Mouse (Mus musculus): ENCODE results near the gene Slc22a23.

The Slc22a23 gene

DNA sequence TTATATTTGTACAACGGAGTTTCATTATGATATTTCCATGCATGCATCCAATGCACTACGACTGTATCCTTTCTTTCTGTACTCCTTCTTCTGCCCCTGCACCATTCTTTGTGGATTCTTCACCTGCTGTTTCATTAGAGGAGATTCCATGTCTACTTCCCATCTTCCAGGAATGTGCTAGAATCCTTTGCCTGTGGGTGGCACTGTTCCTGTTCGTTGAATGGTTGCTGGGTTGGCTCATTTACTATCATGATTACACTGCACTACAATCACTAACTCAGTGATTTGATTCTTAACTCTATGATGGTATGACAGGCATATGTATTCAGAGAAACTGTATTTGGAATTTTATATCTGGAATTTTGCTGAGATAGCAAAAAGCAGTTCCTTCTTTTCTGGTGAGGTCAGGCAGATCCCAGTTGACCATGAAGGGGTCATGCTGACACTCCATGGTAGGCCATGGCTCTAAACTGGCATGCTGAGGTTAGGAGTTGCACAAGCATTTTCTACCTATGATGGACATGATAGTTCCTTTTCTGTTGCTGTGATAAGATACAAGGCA, 187.3 kb downstream of the Slc22a23 start:
- no peak for DNase-seq

DNA sequence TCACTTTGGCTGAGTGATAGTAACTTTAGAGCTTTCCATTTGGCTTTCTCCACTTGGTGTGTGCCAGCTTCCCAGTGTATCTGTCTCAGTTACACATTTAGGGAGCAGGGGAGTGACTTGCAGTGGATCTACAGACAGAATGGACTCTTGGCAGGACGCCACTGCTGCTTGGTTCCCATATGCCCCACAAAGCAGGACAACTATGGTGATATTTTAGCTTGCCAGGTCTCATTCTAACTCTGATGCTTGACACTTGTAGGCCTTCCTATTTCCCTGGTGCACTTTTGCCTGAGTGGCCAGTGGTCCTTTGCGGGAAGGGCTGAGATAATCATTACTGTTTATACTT, 188.2 kb downstream of the Slc22a23 start:
- no peak for DNase-seq

DNA sequence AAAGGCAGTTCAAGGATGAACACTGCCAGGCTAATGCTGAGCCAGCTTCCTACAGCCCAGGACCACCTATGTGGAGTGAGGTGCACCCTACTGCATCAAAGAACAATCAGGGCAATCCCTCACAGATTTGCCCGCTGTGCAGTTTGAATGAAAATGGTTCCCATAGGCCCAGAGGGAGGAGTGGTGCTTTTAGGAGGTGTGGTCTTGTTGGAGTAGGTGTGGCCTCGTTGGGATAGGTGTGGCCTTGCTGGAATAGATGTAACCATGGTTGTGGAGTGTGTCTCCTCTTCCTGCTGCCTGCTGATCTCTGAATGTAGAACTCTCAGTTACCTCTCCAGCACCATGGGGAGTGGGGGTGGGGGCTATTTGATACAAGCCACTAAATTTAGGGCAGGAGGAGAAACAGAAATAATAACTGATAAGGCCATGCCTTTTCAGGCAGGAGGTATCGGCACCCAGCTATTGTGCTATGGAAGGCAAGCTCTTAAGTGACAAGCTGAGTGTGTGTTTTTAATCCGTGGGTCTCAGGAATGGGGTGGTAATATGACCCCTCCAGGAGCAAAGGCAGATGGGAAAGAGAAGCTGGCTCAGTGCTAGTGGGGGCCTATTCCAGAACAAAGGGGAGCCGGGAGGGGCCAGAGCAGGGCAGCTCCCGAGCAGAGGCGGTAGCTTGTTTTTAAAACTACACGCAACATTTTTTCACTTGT, 188.7 kb downstream of the Slc22a23 start:
- DNase-seq, result no peak

DNA sequence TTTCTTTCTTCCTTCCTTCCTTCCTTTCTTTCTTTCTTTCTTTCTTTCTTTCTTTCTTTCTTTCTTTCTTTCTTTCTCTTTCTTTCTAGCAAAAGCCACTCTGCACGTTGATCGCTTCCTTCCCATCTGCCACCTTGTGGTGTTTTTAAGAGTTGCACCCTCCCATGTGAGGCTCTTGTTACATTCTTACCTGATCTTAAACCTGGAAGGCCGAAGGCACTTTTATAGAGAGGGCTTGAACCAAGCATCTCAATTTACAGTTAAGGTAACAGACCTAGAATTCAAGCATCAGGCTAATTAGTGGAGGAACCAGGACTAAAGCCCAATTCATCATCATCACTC, 190.1 kb downstream of the Slc22a23 start:
- peak; percentile 58 to 67 for DNase-seq

DNA sequence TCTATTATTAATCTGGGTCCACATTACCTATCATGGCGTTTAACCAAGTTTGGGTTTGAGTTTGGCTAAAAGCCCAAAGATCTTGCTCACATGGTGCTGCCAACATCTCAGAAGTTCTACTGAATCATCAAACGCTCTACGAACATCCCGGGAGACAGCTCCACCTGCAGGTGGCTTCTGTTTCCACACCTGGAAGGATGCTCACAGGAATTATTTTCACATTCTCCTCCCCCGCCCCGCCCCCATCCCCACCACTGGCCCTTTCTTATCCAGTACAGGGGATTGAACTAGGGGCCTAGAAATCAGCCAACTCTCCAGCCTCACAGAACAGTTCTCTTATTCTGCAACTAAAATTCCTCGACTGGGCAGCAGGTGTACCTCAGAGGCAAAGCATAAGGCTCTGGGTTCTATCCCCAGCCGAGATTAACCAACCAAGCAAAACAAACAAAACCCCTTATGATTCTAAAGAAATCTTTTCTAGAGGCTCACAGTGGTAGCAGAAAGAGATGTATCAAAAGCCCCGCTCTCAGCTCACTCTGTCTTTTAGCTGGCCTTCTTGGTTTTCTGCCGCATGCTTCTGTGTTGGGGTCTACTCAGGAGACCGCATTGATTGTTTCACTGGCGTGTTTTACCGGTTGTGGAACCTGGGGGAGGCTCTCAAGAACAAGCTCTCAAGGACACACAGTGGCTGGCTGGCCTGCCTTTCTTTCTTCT, 190.6 kb downstream of the Slc22a23 start:
- peak; percentile 81 to 82 for DNase-seq

- no peak for DNase-seq
These were observed 191.5 kb downstream of the Slc22a23 start for GRCm38 (mm10) chr13:34153254-34154011.

GRCm38 (mm10) chr13:34152695-34153094, 192.3 kb downstream of the Slc22a23 start:
- DNase-seq, result no peak

- DNase-seq, result no peak
These were observed 193.6 kb downstream of the Slc22a23 start for GRCm38 (mm10) chr13:34151425-34151824.

DNA sequence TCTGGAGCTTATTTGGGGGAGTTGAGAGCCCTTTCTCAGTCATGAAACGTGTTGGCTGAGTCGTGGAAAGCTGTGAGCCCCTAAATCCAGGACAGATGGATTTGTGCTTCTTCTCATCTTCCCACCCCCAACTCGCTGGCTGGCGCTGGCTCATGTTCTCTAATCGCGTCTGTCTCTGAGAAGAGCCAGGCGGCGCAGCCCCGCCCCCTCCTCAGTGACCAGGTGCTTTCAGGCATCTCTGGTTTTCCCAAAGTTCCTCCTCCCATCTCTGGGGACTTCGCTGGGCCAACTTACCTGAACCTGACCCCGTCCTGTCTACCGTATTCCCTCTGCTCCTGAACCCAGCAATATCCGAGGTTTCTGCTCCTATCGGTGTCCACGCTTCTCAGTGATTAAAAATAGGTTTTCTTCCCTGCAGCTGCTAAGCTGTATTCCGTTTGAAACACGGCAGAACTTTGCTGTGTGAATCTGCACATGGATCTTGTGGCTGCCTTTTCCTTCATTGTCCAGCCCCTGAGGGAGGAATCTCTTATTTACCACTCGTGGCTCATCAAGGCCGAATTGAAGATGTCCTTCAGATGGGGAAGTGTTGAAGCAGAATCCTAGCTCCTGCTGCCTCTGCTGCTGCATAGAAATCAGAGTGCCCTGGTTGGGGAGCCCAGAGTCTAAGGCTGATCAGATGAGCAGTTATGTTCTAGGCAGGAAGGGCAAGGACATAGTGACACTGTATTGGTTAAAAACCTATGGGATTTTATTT, 194.5 kb downstream of the Slc22a23 start:
- DNase-seq, result no peak

GRCm38 (mm10) chr13:34149463-34150176, 195.4 kb downstream of the Slc22a23 start:
- DNase-seq, result no peak

DNA sequence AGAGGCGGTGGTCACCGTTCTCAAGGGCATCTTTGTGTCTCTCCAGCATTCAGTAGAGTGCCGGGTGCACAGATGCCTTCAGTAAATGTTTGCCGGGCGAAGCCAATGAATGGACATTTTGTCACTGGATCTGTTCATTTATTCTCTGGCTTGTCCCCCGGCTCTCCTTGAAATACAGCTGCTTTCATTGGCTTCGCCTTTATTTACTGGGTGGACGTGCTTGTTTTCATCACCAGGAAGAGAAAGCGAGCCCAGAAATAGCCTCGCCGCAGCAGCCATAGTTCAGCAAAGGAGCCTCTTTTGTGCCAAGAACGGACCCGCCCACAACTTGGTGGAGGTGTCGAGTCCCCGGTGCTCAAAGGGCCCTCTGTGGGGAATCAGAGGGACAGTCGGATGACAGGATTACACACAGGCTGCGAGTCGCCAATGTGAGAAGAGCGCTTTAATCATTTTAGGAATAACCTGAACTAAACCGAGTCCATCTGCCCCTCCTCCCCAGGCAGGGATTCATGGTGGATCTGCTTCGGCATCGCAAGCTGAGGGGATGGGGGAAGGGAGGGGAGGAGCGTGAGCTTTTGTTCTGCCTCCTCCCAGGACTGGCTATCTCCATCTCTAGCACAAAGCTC, 196.1 kb downstream of the Slc22a23 start:
- peak; percentile 57 for DNase-seq

- no peak for DNase-seq
These were observed 196.8 kb downstream of the Slc22a23 start for GRCm38 (mm10) chr13:34148181-34148580.

GRCm38 (mm10) chr13:34146916-34147315, 198.1 kb downstream of the Slc22a23 start:
- DNase-seq, result no peak

DNA sequence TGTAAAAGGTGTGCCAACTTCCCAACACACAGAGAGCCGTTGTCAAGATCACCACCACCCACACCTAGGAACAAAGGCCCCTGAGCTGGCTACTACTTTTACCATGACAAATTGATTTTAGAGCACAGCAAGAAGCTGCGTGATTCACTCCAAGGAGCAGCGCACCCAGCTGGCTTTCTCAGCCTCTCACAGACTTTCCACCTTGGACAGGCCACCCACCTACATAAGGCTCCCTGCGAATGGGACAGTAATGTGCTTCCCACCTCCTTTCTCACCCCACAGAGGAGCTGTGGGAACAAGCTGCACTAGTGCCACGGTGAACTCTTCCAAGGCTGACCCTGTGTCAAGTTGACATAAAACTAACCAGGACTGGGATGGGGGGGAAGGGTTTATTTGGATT, 201.6 kb downstream of the Slc22a23 start:
- no peak for DNase-seq

DNA sequence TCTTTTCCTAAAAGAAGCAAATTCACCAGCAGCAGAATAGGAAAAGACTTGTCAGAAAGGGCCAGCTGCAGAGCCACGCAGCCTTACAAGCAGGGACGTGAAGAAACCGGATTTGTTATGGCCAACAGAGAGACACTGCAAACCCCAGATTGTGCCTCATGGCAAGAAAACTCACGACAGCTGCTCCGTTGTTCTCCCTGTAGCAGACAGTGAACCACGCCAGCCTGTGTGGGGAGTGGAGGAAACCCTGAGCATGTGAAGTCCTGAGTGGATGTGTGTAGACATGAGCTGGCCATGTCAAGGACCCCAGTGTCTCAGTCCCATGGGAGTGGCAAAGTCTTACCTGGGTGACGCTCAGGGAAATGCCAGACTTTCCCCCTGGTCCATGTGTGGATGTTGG, 208.4 kb downstream of the Slc22a23 start:
- no peak for DNase-seq

DNA sequence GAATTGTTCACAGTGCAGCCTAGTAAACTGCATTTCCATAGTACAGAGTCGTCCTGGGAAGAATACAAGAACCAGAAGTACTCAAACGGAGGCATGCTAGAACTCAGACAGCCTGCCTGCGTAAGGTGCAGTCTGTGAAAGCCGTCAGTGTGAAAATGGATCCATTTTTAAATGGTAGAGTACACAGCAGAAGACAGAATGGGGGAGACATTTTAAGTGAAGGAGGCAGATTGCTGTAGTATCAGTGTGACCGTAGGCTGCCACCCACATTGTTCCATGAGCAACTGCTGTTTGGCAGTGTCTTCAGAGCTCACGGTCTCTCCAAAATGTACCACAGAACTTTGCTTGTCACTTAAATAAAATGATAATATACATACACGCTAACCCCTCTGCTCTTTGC, 210.7 kb downstream of the Slc22a23 start:
- DNase-seq, result no peak

DNA sequence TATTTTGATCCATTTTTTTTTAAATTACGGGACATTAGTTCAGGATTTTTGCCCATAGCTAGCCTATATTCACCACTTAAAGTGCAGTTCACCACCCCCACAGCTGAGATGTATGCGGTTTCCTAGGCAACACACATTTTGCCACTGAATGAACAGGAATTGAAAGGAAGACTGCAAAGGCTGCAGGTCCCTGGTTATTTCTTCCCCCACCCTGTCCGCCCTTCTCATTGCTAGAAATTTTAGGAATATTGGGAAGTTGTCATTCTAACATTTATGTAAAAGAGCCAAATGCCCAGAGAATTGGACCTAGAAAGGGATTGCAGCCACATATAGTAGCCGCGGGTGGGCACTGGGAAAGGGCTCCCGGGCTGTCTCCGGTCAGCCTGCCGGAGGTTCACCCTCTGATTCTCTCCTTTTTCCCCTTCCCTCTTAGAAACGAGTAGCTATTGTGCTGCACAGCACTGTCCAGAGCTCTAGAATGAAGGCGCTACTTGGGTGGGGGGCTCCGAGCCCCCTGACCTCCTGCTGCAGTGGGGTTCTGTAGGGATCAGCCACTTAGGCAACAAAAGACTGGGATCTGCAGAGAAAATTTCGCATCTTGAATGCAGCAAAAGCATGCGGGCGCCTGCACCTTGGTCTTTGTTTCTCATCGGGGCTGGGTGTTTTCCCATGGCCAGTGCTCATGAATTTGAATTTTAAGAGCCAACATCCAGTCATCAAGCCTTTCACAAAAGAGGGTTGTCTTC, 211.5 kb downstream of the Slc22a23 start:
- no peak for DNase-seq

- no peak for DNase-seq
These were observed 212.1 kb downstream of the Slc22a23 start for GRCm38 (mm10) chr13:34132875-34133274.

- no peak for DNase-seq
These were observed 212.7 kb downstream of the Slc22a23 start for GRCm38 (mm10) chr13:34132299-34132698.

DNA sequence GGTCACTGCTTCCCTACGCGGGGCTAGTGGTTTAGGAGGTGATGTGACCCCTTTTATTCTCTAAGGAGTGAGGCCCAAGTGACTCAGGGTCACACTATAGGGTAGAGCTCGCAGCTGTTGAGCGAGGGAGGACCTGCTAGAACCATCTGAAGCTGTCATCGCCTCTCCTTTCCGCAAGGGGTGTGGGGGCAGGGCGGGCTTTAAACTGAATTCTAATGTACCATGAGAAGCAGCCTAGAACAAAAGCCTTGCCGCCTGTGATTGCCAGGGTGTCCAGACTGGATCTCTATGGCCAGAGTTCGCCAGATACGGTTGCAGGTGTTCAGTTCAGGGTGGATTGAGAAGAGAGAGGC, 213.3 kb downstream of the Slc22a23 start:
- DNase-seq, result peak; percentile 72 to 78
